Mouse (Mus musculus): ENCODE measurements around the gene Bcl9l. TPM values are rescaled to one million over a fixed set of nuclear protein-coding genes. Genes with fewer than 3 reads are reported as not detected.

Bcl9l gene
- polyA plus RNA-seq, 1 experiment = 28.1 TPM

DNA sequence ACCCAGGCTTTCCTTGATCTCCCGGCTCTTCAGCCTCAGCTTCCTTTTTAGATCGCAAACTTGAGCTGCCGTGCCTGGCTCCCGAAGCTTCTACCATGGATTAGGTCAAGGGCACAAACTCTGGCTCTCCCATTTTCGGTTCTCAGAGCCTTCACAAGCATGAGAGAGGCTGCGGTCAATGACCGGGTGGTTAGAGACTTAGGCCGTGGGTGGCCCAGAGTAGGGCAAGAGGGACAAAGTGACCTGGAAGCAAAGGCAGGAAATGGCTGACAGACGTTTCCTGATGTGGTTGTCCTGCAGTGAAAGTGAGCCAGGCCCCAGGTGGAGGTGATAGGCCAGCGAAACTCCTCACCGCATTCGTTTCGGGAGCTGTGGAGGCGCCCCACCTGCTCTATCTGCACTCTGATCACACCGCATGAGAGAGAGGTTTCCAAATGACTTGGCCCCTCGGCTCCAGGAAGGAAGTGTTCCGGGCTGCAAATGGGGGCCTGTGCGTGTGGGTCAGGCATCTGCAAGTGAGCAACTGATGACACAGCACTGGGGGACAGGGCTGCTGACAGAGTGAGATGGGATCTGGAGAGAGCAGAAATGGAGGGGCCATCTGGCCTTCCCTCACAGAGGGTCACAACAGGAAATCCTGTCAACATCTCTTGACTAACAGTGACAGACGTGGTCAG, 55.1 kb downstream of the Bcl9l start:
- Histone ChIP-seq H3K4me1 (ENCODE audit: control insufficient read depth, insufficient read depth, insufficient read length, low read length) (peaks cover 7% of the 10 kb centered on the region), H3K27ac (ENCODE audit: insufficient read depth, low read depth, low read length) (0 out of 2 replicates have a peak overlapping the region, but pooled peaks have one; percentile 18), H3K36me3 (ENCODE audit: control insufficient read depth, insufficient read depth, low read length) (no peaks in the 10 kb centered on the region), H3K27me3 (ENCODE audit: control insufficient read depth, insufficient read depth, low read length) (no peaks in the 10 kb centered on the region), H3K4me3 (ENCODE audit: low read depth, low read length) (no peak overlapping the region)
- 68% methylated on average over 19 of the region's 19 CpGs for WGBS
- TF ChIP-seq POLR2A (IDR thresholded peaks at IDR 0.05; ENCODE audit: low read depth, low read length) (no peak), CTCF (IDR thresholded peaks at IDR 0.05; ENCODE audit: extremely low read depth, insufficient read length, insufficient replicate concordance, low read depth, low read length) (no peak)

DNA sequence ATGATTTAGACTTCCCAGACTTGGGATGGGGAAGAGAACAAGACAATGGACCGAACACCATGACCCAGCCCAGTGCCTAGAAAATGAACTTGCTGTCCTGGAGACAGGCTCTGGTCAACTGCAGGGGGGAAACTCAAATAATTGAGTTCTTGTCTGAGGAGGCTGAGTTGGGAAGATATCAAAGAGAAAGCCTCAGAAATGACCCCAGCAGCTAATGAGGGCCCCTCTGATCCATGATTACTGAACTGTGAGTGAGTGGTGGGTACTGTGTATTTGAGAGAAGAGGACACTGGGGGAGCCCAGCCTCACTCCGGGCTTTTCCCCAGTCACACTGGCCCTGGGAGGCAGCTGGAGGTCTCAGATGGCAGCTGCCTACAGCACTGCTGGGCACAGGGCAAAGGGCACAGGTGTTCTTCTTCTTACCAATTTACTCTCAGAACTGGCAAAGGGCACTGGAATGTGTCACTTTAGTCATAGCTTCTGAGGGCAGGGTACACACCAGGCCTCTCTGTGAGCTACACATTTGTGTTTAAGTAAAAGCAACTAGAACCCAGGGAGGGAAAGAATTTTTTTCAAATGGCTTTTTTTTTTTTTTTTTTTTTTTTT, 57.3 kb downstream of the Bcl9l start:
- H3K27me3 ChIP-seq (ENCODE audit: control insufficient read depth, insufficient read depth, low read length) = no peaks in the 10 kb centered on the region
- TF ChIP-seq POLR2A (IDR thresholded peaks at IDR 0.05; ENCODE audit: low read depth, low read length) (no peak), CTCF (IDR thresholded peaks at IDR 0.05; ENCODE audit: extremely low read depth, insufficient read length, insufficient replicate concordance, low read depth, low read length) (no peak)
- 48% methylated on average over 2 of the region's 2 CpGs for WGBS
- H3K4me1 ChIP-seq (ENCODE audit: control insufficient read depth, insufficient read depth, insufficient read length, low read length) = peaks cover 7% of the 10 kb centered on the region
- no peak overlapping the region for H3K4me3 ChIP-seq (ENCODE audit: low read depth, low read length)
- H3K36me3 ChIP-seq (ENCODE audit: control insufficient read depth, insufficient read depth, low read length) = no peaks in the 10 kb centered on the region
- H3K27ac ChIP-seq (ENCODE audit: insufficient read depth, low read depth, low read length) = no peak overlapping the region

DNA sequence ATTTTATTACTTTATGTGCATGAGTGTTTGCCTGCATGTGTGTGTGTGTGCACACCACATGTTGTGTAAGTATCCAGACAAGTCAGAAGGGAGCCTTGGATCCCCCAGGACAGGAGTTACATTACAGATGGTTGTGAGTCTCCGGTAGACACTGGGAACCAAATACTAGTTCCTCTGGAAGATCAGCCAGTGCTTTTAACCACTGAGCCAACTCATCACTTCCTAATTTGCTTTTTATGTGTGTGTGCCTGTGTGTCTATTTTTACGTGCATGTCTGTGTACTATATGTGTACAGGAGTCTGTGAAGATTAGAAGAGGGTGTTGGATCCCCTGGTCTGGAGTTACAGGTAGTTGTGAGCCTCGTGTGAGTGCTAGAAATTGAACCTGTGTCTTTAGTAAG, 58.1 kb downstream of the Bcl9l start:
- H3K4me1 ChIP-seq (ENCODE audit: control insufficient read depth, insufficient read depth, insufficient read length, low read length) = peaks cover 7% of the 10 kb centered on the region
- no peak overlapping the region for H3K27ac ChIP-seq (ENCODE audit: insufficient read depth, low read depth, low read length)
- H3K27me3 ChIP-seq (ENCODE audit: control insufficient read depth, insufficient read depth, low read length) = no peaks in the 10 kb centered on the region
- TF ChIP-seq CTCF (IDR thresholded peaks at IDR 0.05; ENCODE audit: extremely low read depth, insufficient read length, insufficient replicate concordance, low read depth, low read length) = no peak
- no peak for TF ChIP-seq POLR2A (IDR thresholded peaks at IDR 0.05; ENCODE audit: low read depth, low read length)
- 82% methylated on average over 3 of the region's 3 CpGs for WGBS
- H3K36me3 ChIP-seq (ENCODE audit: control insufficient read depth, insufficient read depth, low read length) = no peaks in the 10 kb centered on the region
- no peak overlapping the region for H3K4me3 ChIP-seq (ENCODE audit: low read depth, low read length)

DNA sequence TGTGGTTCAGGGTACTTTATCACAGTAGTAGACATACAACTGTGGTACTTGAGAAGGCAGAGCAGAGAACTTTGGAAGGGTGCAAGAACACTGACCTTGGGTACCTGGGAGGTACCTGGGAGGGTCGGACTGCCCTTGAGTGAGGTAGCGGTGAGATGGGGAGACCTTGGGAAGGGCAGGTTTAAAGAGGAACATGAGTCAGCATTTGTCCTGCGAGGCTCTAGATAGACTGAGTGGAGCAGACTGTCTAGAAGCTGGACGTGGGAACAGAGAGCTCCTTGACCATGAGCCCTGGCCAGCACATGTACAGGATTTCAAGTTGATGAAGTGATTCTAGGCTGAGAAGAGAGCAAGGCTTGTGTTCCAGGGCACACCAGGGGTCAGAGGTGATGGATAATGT, 59.7 kb downstream of the Bcl9l start:
- no peak for TF ChIP-seq CTCF (IDR thresholded peaks at IDR 0.05; ENCODE audit: extremely low read depth, insufficient read length, insufficient replicate concordance, low read depth, low read length)
- TF ChIP-seq POLR2A (IDR thresholded peaks at IDR 0.05; ENCODE audit: low read depth, low read length) = no peak
- Histone ChIP-seq H3K4me1 (ENCODE audit: control insufficient read depth, insufficient read depth, insufficient read length, low read length) (peaks cover 7% of the 10 kb centered on the region), H3K36me3 (ENCODE audit: control insufficient read depth, insufficient read depth, low read length) (no peaks in the 10 kb centered on the region), H3K4me3 (ENCODE audit: low read depth, low read length) (no peak overlapping the region), H3K27me3 (ENCODE audit: control insufficient read depth, insufficient read depth, low read length) (no peaks in the 10 kb centered on the region), H3K27ac (ENCODE audit: insufficient read depth, low read depth, low read length) (no peak overlapping the region)
- WGBS = 66% methylated on average over 4 of the region's 4 CpGs

DNA sequence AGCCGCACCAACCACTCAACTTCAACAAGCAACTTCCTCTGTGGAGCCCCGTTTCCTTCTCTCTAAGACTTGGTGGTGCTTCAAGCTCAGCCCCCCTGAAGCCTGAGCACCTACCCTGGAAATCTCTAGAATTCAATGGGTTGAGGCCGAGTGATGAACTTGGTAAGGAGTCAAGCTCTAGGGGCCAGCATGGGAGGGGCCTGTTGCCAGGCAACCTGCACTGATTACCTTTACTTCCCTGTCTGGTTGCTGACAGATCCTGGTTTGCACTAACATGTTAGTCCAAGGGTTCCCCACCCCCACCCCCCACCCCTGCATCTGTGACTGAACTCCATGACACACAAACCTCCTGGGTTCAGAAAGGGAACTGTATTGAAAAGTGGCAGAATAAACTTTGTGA, 62.4 kb downstream of the Bcl9l start:
- TF ChIP-seq POLR2A (IDR thresholded peaks at IDR 0.05; ENCODE audit: low read depth, low read length) = no peak
- no peak for TF ChIP-seq CTCF (IDR thresholded peaks at IDR 0.05; ENCODE audit: extremely low read depth, insufficient read length, insufficient replicate concordance, low read depth, low read length)
- Histone ChIP-seq H3K4me1 (ENCODE audit: control insufficient read depth, insufficient read depth, insufficient read length, low read length) (peaks cover 1% of the 10 kb centered on the region; the same call in 1 of the 2 replicates), H3K4me3 (ENCODE audit: low read depth, low read length) (no peak overlapping the region), H3K27me3 (ENCODE audit: control insufficient read depth, insufficient read depth, low read length) (no peaks in the 10 kb centered on the region), H3K27ac (ENCODE audit: insufficient read depth, low read depth, low read length) (no peak overlapping the region), H3K36me3 (ENCODE audit: control insufficient read depth, insufficient read depth, low read length) (no peaks in the 10 kb centered on the region)
- WGBS = 79% methylated on average over 3 of the region's 3 CpGs

DNA sequence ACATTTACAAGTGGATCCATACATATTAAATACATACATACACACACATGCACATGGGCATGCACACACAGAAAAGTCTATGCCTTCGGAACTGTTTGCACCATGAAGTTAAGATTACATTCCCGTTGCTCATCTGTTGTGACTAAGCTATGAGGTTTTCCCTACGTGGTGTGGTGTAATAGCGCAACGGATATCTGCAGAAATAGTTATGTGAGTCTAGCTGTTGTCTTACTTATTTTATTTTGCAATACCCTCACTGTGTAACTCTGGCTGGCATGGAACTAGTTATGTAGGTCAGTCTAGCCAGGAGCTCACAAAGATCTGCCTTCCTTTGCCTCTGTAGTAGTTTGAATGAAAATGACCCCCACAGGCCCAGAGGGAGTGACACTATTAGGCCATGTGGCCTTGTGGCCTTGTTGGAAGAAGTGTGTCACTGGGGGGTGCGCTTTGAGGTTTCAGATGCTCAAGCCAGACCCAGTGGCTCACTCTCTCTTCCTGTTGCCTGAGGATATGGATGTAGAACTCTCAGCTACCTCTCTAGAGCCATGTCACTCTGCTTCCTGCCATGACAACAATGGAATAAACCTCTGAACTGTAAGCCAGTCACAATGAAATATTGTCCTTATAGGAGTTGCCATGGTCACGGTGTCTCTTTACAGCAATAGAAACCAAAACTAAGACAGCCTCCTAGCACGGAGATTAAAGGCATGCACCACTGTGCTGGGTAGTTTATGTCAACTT, 66.0 kb downstream of the Bcl9l start:
- 84% methylated on average over 8 of the region's 8 CpGs for WGBS
- TF ChIP-seq POLR2A (IDR thresholded peaks at IDR 0.05; ENCODE audit: low read depth, low read length) (no peak), CTCF (IDR thresholded peaks at IDR 0.05; ENCODE audit: extremely low read depth, insufficient read length, insufficient replicate concordance, low read depth, low read length) (no peak)

DNA sequence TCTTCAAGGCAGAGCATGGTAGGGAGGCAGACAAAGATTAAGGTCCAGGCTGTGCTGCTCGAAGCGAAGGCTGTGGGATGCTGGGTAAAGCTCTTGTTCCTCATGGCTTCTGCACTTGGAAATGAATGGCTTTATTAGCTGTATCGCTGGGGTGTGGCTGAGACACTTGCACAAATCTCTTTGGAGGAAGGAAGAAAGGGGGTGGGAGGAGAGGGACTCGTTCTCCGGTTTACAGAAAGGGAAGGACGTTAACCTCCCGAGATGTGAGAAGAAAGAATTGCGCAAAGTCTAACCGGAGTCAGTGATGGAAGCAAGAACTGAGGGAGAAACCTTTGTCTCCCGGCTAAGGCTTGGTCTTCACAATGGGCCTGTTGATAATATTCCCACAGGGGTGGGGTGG, 68.5 kb downstream of the Bcl9l start:
- WGBS = 59% methylated on average over 10 of the region's 10 CpGs
- Histone ChIP-seq H3K4me3 (ENCODE audit: low read depth, low read length) (no peak overlapping the region), H3K4me1 (ENCODE audit: control insufficient read depth, insufficient read depth, insufficient read length, low read length) (peaks cover 2% of the 10 kb centered on the region; the same call in 1 of the 2 replicates), H3K27me3 (ENCODE audit: control insufficient read depth, insufficient read depth, low read length) (no peaks in the 10 kb centered on the region), H3K36me3 (ENCODE audit: control insufficient read depth, insufficient read depth, low read length) (no peaks in the 10 kb centered on the region), H3K27ac (ENCODE audit: insufficient read depth, low read depth, low read length) (no peak overlapping the region)
- TF ChIP-seq CTCF (IDR thresholded peaks at IDR 0.05; ENCODE audit: extremely low read depth, insufficient read length, insufficient replicate concordance, low read depth, low read length) (no peak), POLR2A (IDR thresholded peaks at IDR 0.05; ENCODE audit: low read depth, low read length) (no peak)

More for the DNA sequence above, 66.0 kb downstream of the Bcl9l start:
- H3K27me3 ChIP-seq (ENCODE audit: control insufficient read depth, insufficient read depth, low read length) = no peaks in the 10 kb centered on the region
- H3K4me1 ChIP-seq (ENCODE audit: control insufficient read depth, insufficient read depth, insufficient read length, low read length) = peaks cover 2% of the 10 kb centered on the region; the same call in 1 of the 2 replicates
- H3K4me3 ChIP-seq (ENCODE audit: low read depth, low read length) = no peak overlapping the region
- H3K27ac ChIP-seq (ENCODE audit: insufficient read depth, low read depth, low read length) = no peak overlapping the region
- H3K36me3 ChIP-seq (ENCODE audit: control insufficient read depth, insufficient read depth, low read length) = no peaks in the 10 kb centered on the region

Data from small intestine, adult 2 months (tissue).